Mouse (Mus musculus) E14TG2a.4 (cell line): ENCODE data around the gene Dkk3.
A peak's percentile ranks its signal among the peaks of the same experiment; 100 is the strongest.

Experiments used
- CTCF ChIP-seq: conservative IDR thresholded peaks from 2 replicates; pipeline ENCODE4 v1.5.1; 2014; ENCODE audit warnings: low read length
- POU5F1 ChIP-seq: IDR thresholded peaks from 2 replicates; pipeline ENCODE4 v1.6.1; 2014; ENCODE audit warnings: low read length, borderline replicate concordance

DNA sequence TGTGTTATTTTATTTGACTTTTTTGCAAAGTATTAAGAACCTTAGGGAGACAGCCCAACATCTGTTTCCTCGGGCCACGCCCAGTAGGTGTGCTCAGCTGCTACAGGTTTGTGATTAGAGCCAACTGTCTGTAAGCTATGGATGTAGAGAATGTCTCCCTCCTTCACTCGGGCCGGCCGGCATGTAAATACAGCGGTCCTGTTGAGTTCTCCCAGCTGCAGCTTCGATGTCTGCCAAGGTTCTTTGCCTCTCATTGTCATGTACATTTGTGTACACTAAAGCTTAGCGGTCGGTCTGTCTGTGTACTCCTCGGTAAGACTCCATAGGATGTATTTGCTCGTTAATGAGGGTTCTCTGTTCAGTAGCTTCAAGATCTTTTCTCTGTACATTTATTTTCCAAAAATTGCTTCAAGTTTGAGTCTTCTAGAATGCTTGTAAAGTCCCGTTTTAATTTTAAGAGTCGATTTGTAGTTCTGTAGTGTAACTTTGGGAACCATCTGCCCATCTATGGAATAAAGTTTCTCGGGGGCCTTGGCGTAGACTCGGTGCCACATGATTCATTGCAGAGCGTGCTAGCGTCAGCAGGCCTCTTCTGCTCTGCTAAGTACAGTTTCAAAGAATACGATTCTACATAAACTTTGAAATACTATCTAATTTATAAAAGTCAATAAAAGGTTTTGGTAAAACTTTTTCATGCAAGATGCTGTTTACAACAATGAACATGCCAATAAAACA is 48.1 kb downstream of the Dkk3 start:
- TF ChIP-seq CTCF (no peak), POU5F1 (peak; percentile 89; the same call in 1 of the 2 replicates)
